15 mouse cellular contexts compared by ENCODE assay signal in the genomic region with DNA sequence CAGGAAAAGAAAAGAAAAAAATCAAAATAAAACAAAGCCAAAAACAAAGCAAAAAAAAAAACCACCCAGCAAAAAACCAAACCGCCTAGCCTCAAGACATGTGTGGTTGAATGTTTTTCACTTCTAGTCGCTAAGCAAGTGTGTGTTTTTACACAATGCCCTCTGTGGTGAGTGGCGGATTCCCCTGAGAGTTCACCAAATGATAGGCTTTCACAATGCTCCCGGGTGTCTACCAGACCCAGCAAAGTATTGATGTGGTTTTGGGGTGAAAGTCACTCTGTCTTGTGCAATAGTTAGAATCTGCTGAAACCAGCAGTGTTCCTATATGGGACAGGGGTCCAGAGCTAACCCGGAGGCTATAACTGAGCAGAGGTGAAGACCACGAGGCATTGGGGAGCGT. TPM values are rescaled to one million over a fixed set of nuclear protein-coding genes. Genes with fewer than 3 reads are reported as not detected.
A peak's percentile ranks its signal among the peaks of the same experiment; 100 is the strongest.
DNase-seq lines count a peak whose midpoint lies in the region; ATAC-seq lines count a peak whose summit lies in the region.
"Had no signal": no experiment of that assay in that cellular context is flagged by ENCODE, and none has a peak within 500 bp of the region (broad histone marks: within the 10 kb centered on the region; RNA-seq: fewer than 3 reads in every experiment).

No protein-coding gene starts in this region.

- no peaks in the 10 kb centered on the region for H3K27me3 ChIP-seq in forebrain, embryonic 11.5 days (ENCODE audit: control insufficient read depth, insufficient read depth, low read length)
- no peaks in the 10 kb centered on the region for H3K27me3 ChIP-seq in forebrain, embryonic 10.5 days (ENCODE audit: poor library complexity, severe bottlenecking)
- H3K27me3 ChIP-seq: hindbrain, embryonic 15.5 days; limb, embryonic 12.5 days; stomach, embryonic 15.5 days had no signal

- no peaks in the 10 kb centered on the region for H3K9me3 ChIP-seq in forebrain, embryonic 11.5 days (ENCODE audit: control insufficient read depth, low read length)
- no peaks in the 10 kb centered on the region for H3K9me3 ChIP-seq in forebrain, embryonic 10.5 days
- H3K9me3 ChIP-seq: hindbrain, embryonic 15.5 days; limb, embryonic 12.5 days; stomach, embryonic 15.5 days had no signal

- no peak overlapping the region for H3K9ac ChIP-seq in forebrain, embryonic 11.5 days (ENCODE audit: low read length)
- H3K9ac ChIP-seq: hindbrain, embryonic 15.5 days; limb, embryonic 12.5 days; stomach, embryonic 15.5 days had no signal

- DNase-seq in lung, postnatal 36 days: peak; percentile 48
- no peak for DNase-seq in lung, postnatal 10 days
- DNase-seq in monocyte, adult 2 months (ENCODE audit: low read depth in 1 of 2, low spot score in 2 of 2): peak; percentile 43 to 58
- DNase-seq in thymus, postnatal 4 days: peak; percentile 40
- no peak for DNase-seq in forebrain, embryonic 11.5 days (ENCODE audit: low spot score)
- DNase-seq in forebrain, embryonic 10.5 days (ENCODE audit: extremely low spot score, low spot score): no peak
- no peak for DNase-seq in kidney, postnatal 14 days
- DNase-seq: adrenal gland, postnatal 25 days; cerebellum, postnatal 14 days; kidney, postnatal 4 days; midbrain, embryonic 14.5 days had no signal

- peak overlapping the region; percentile 90 for H3K27ac ChIP-seq in brown adipose tissue, adult 24 weeks (replicated peaks; ENCODE audit: low read depth, low read length)
- H3K27ac ChIP-seq in forebrain, embryonic 11.5 days (ENCODE audit: low read depth, low read length): no peak overlapping the region
- no peak overlapping the region for H3K27ac ChIP-seq in forebrain, embryonic 10.5 days
- H3K27ac ChIP-seq: hindbrain, embryonic 15.5 days; limb, embryonic 12.5 days; stomach, embryonic 15.5 days had no signal

- peaks cover 9% of the 10 kb centered on the region for H3K4me1 ChIP-seq in brown adipose tissue, adult 24 weeks (ENCODE audit: control insufficient read depth, insufficient read depth, insufficient read length, low read length)
- H3K4me1 ChIP-seq in forebrain, embryonic 11.5 days (replicated peaks; ENCODE audit: control insufficient read depth, insufficient read depth, low read length): no peaks in the 10 kb centered on the region
- no peaks in the 10 kb centered on the region for H3K4me1 ChIP-seq in forebrain, embryonic 10.5 days
- H3K4me1 ChIP-seq: hindbrain, embryonic 15.5 days; limb, embryonic 12.5 days; stomach, embryonic 15.5 days had no signal

- WGBS in forebrain, embryonic 11.5 days: 92% methylated on average over 7 of the region's 7 CpGs
- WGBS in forebrain, embryonic 10.5 days: 91% methylated on average over 7 of the region's 7 CpGs

- H3K36me3 ChIP-seq in forebrain, embryonic 11.5 days (ENCODE audit: control insufficient read depth, insufficient read depth, low read length): no peaks in the 10 kb centered on the region
- H3K36me3 ChIP-seq in forebrain, embryonic 10.5 days (replicated peaks): no peaks in the 10 kb centered on the region
- H3K36me3 ChIP-seq: hindbrain, embryonic 15.5 days; limb, embryonic 12.5 days; stomach, embryonic 15.5 days had no signal

- H3K4me2 ChIP-seq in forebrain, embryonic 11.5 days (ENCODE audit: low read depth, low read length, severe bottlenecking): no peak overlapping the region
- H3K4me2 ChIP-seq: hindbrain, embryonic 15.5 days; limb, embryonic 12.5 days; stomach, embryonic 15.5 days had no signal

- ATAC-seq in forebrain, embryonic 11.5 days (replicated peaks; ENCODE audit: low FRiP score): no peak

- no peak overlapping the region for H3K4me3 ChIP-seq in brown adipose tissue, adult 24 weeks (ENCODE audit: insufficient read depth, low read depth, low read length)
- H3K4me3 ChIP-seq in forebrain, embryonic 11.5 days (ENCODE audit: low read depth, low read length): no peak overlapping the region
- no peak overlapping the region for H3K4me3 ChIP-seq in forebrain, embryonic 10.5 days
- H3K4me3 ChIP-seq: hindbrain, embryonic 15.5 days; limb, embryonic 12.5 days; stomach, embryonic 15.5 days had no signal

RNA-seq across cellular contexts. Expression of a gene that starts 2.0 kb away (rescaled TPM):
- 1,590 and 1,771 TPM in 2 replicates for polyA plus RNA-seq in brown adipose tissue, adult 24 weeks (2012; ENCODE audit: insufficient read depth, insufficient read length, missing spikeins)
- polyA plus RNA-seq in forebrain, embryonic 11.5 days (2014; fragmentation: Nextera tagmentation; extraction: Ambion mirVana): not detected in 2 replicates
- not detected in 2 replicates for polyA plus RNA-seq in forebrain, embryonic 10.5 days (2016; fragmentation: Nextera tagmentation; extraction: Ambion mirVana)
- polyA plus RNA-seq: hindbrain, embryonic 15.5 days; limb, embryonic 12.5 days; midbrain, embryonic 14.5 days; stomach, embryonic 15.5 days had no signal

RNA-seq across cellular contexts. Expression of a gene that starts 16.8 kb away (rescaled TPM):
- 13.8 and 15.6 TPM in 2 replicates for polyA plus RNA-seq in brown adipose tissue, adult 24 weeks (2012; ENCODE audit: insufficient read depth, insufficient read length, missing spikeins)
- 212 and 239 TPM in 2 replicates for polyA plus RNA-seq in forebrain, embryonic 11.5 days (2014; fragmentation: Nextera tagmentation; extraction: Ambion mirVana)
- 257 and 263 TPM in 2 replicates for polyA plus RNA-seq in forebrain, embryonic 10.5 days (2016; fragmentation: Nextera tagmentation; extraction: Ambion mirVana)

RNA-seq across cellular contexts. Expression of a gene that starts 37.1 kb away (rescaled TPM):
- polyA plus RNA-seq in brown adipose tissue, adult 24 weeks (2012; ENCODE audit: insufficient read depth, insufficient read length, missing spikeins): 287 and 288 TPM in 2 replicates
- polyA plus RNA-seq in forebrain, embryonic 11.5 days (2014; fragmentation: Nextera tagmentation; extraction: Ambion mirVana): 204 TPM in 2 replicates
- 170 and 175 TPM in 2 replicates for polyA plus RNA-seq in forebrain, embryonic 10.5 days (2016; fragmentation: Nextera tagmentation; extraction: Ambion mirVana)

Comparison
In these comparisons a context has a peak if more than half of its experiments do, and no peak if none do; other contexts are left out.
1. DNase-seq: peak in lung, postnatal 36 days (single experiment), monocyte, adult 2 months (2 of 2) and thymus, postnatal 4 days (single experiment); none in lung, postnatal 10 days (single experiment), forebrain, embryonic 11.5 days (single experiment), forebrain, embryonic 10.5 days (single experiment) and kidney, postnatal 14 days (single experiment).
2. RNA of a gene that starts 2.0 kb away (polyA plus RNA-seq): 1,590 to 1,771 TPM in brown adipose tissue, adult 24 weeks; not detected in forebrain, embryonic 11.5 days and not detected in forebrain, embryonic 10.5 days; every median in the first group is over 1,000 times any median in the second.
3. RNA of a gene that starts 16.8 kb away (polyA plus RNA-seq): 257 to 263 TPM in forebrain, embryonic 10.5 days and 212 to 239 TPM in forebrain, embryonic 11.5 days; 13.8 to 15.6 TPM in brown adipose tissue, adult 24 weeks; every median in the first group is over 10 times any median in the second.